Mouse (Mus musculus) forelimb bud, embryonic 11.5 days (tissue): ENCODE measurements around the gene Myo18b.

ENCODE experiments used
- DNase-seq: peaks from one replicate; pipeline ENCODE4 v3.0.0-alpha.2; 2012; ENCODE audit warnings: low read depth, low spot score

Myo18b gene

GRCm38 (mm10) chr5:112877391-112878115, 18.6 kb downstream of the Myo18b start:
- DNase-seq, result peak; percentile 10

GRCm38 (mm10) chr5:112876846-112877390, 19.2 kb downstream of the Myo18b start:
- peak; percentile 59 for DNase-seq

GRCm38 (mm10) chr5:112872999-112873398, 23.2 kb downstream of the Myo18b start:
- no peak for DNase-seq

- DNase-seq, result peak; percentile 68
These were observed 25.4 kb downstream of the Myo18b start for GRCm38 (mm10) chr5:112870729-112871128.

- DNase-seq, result no peak
These were observed 27.5 kb downstream of the Myo18b start for GRCm38 (mm10) chr5:112868620-112869019.

- no peak for DNase-seq
These were observed 31.3 kb downstream of the Myo18b start for GRCm38 (mm10) chr5:112864719-112865367.

GRCm38 (mm10) chr5:112859379-112860035, 36.7 kb downstream of the Myo18b start:
- DNase-seq, result no peak

GRCm38 (mm10) chr5:112853179-112853578, 43.0 kb downstream of the Myo18b start:
- DNase-seq, result peak; percentile 56

GRCm38 (mm10) chr5:112851389-112851788, 44.8 kb downstream of the Myo18b start:
- no peak for DNase-seq

- DNase-seq, result peak; percentile 73
These were observed 47.4 kb downstream of the Myo18b start for GRCm38 (mm10) chr5:112848586-112849280.

- no peak for DNase-seq
These were observed 48.1 kb downstream of the Myo18b start for GRCm38 (mm10) chr5:112847985-112848542.

- DNase-seq, result no peak
These were observed 50.0 kb downstream of the Myo18b start for GRCm38 (mm10) chr5:112846146-112846545.

- DNase-seq, result no peak
These were observed 51.7 kb downstream of the Myo18b start for GRCm38 (mm10) chr5:112844460-112844859.

GRCm38 (mm10) chr5:112843676-112844257, 52.4 kb downstream of the Myo18b start:
- no peak for DNase-seq

GRCm38 (mm10) chr5:112842696-112843095, 53.5 kb downstream of the Myo18b start:
- no peak for DNase-seq

- no peak for DNase-seq
These were observed 54.3 kb downstream of the Myo18b start for GRCm38 (mm10) chr5:112841850-112842249.

- no peak for DNase-seq
These were observed 61.3 kb downstream of the Myo18b start for GRCm38 (mm10) chr5:112834896-112835295.

- no peak for DNase-seq
These were observed 62.3 kb downstream of the Myo18b start for GRCm38 (mm10) chr5:112833866-112834265.

GRCm38 (mm10) chr5:112825091-112825794, 70.9 kb downstream of the Myo18b start:
- no peak for DNase-seq

- peak; percentile 81 for DNase-seq
These were observed 71.8 kb downstream of the Myo18b start for GRCm38 (mm10) chr5:112824376-112824775.
